Mouse (Mus musculus) E14TG2a.4 (cell line): ENCODE measurements at regions not wholly inside any gene's neighbourhood (a gene's known extent, or its start where the extent isn't known, plus 50 kb on each side); places are given as distances from the start of the nearest gene placed in this dataset.

Experiments
- H3K27me3 ChIP-seq: 2 replicates; pipeline ENCODE4 v1.6.1; 2014; ENCODE audit warnings: low read length, control low read depth; ENCODE audit not compliant: insufficient read depth
- H3K36me3 ChIP-seq: 2 replicates; pipeline ENCODE4 v1.6.1; 2014; ENCODE audit warnings: low read length, control low read depth; ENCODE audit not compliant: insufficient read depth
- H3K4me1 ChIP-seq: replicated peaks from 2 replicates; pipeline ENCODE4 v1.6.1; 2014; ENCODE audit warnings: low read depth, low read length, control low read depth
- H3K4me3 ChIP-seq: replicated peaks from 2 replicates; pipeline ENCODE4 v1.5.1; 2014; ENCODE audit warnings: mild to moderate bottlenecking, low read length
- H3K9me3 ChIP-seq: 2 replicates; pipeline ENCODE4 v1.6.1; 2014; ENCODE audit warnings: low read length, control low read depth
- CTCF ChIP-seq: conservative IDR thresholded peaks from 2 replicates; pipeline ENCODE4 v1.5.1; 2014; ENCODE audit warnings: low read length
- NANOG ChIP-seq: IDR thresholded peaks from 2 replicates; pipeline ENCODE4 v1.6.1; 2014; ENCODE audit warnings: borderline replicate concordance, low read length, mixed read lengths
- POU5F1 ChIP-seq: IDR thresholded peaks from 2 replicates; pipeline ENCODE4 v1.6.1; 2014; ENCODE audit warnings: low read length, borderline replicate concordance

- no peak overlapping the region for H3K4me3 ChIP-seq
- H3K36me3 ChIP-seq, result no peaks in the 10 kb centered on the region
- no peaks in the 10 kb centered on the region for H3K4me1 ChIP-seq
- H3K9me3 ChIP-seq, result no peaks in the 10 kb centered on the region
- TF ChIP-seq NANOG (no peak), POU5F1 (no peak), CTCF (no peak)
- H3K27me3 ChIP-seq, result peaks cover 3% of the 10 kb centered on the region
Observed at GRCm38 (mm10) chr13:72977213-72977612, 283.1 kb upstream of the Irx4 start.

DNA sequence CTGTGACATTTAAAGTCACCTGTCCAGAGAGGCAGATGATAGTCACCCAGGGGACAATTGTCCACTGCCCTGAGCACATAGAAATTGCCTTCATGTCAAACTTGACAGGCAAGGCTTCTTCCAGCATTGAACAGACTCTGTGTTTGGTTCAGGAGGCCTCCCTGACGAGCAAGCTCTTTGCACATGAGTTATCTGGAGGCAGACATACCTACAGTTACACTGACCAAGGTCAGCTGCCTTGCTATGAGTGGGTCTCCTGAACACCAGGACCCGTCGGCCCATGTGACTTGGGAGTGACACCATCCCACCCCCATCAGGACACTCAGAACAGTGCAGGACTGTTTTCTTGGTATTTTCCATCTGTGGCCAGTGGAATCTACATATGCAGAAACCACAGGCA lies 282.3 kb upstream of the Irx4 start:
- Histone ChIP-seq H3K9me3 (no peaks in the 10 kb centered on the region), H3K4me1 (no peaks in the 10 kb centered on the region), H3K4me3 (no peak overlapping the region), H3K27me3 (no peaks in the 10 kb centered on the region), H3K36me3 (no peaks in the 10 kb centered on the region)
- TF ChIP-seq NANOG (no peak), POU5F1 (no peak), CTCF (no peak)

DNA sequence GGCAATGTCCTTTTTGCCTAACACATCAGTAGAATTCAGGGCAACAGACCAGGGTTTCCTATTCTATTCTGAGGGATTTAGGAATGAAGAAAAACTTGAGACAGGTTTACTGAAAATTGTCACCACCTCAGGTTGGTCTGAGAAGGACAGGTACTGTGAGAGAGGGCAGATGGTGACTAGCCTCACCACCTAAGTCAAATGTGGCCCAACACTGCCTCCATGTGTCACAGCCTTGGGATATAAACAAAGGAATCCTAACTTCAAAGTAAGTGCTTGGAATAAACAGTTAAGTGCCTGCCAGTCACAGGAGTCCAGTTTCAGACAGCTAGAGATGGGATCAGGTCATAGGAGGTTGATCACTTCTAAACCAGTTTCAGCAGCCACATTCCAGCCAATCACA lies 281.3 kb upstream of the Irx4 start:
- TF ChIP-seq NANOG, result no peak
- no peak for TF ChIP-seq CTCF
- no peak for TF ChIP-seq POU5F1
- no peaks in the 10 kb centered on the region for H3K36me3 ChIP-seq
- H3K4me1 ChIP-seq, result no peaks in the 10 kb centered on the region
- no peak overlapping the region for H3K4me3 ChIP-seq
- no peaks in the 10 kb centered on the region; the same call in 1 of the 2 replicates for H3K27me3 ChIP-seq
- no peaks in the 10 kb centered on the region for H3K9me3 ChIP-seq

DNA sequence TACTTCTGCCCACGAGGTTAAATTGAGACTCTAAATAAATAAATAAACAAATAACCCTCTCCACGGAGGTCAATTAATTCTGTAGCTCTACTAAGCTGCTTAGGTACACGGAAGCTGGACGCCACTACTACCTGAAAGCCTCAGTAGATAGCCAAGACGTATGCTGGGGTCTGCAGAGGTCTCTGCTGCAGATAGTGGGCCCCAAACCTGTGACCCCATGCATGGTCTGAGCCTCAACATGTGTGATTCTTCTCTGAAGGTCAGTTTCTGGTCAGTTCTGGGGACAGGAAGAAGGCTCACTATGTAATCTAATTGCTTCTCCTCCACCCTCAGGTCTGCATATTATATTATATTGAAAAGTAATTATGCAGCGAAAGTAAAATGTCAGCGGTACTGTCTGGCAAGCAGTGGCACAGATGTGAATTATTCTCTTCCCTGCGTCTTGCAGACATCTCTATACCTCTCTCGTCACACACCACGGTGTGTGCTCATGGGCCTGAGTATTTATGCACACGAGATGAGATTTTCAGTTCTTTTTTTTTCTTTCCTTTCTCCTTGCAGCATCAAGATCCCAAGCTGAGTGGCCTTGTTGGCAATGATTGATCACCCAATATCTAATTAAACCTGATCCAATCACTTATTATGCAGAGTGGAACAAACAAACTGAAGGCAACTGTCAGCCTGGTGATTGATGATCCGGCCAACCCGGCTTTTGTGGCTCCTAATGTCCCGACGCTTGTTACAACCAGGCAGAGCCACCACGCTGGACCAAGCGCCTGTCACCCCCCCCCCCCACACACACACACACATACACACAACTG lies 267.5 kb upstream of the Irx4 start:
- Histone ChIP-seq H3K9me3 (no peaks in the 10 kb centered on the region), H3K4me3 (no peak overlapping the region), H3K27me3 (0 out of 2 replicates have a peak, but pooled peaks cover 5% of the 10 kb centered on the region), H3K4me1 (no peaks in the 10 kb centered on the region), H3K36me3 (no peaks in the 10 kb centered on the region)
- TF ChIP-seq NANOG (no peak), POU5F1 (no peak), CTCF (no peak)

- Histone ChIP-seq H3K4me3 (no peak overlapping the region), H3K9me3 (no peaks in the 10 kb centered on the region), H3K4me1 (no peaks in the 10 kb centered on the region), H3K27me3 (0 out of 2 replicates have a peak, but pooled peaks cover 5% of the 10 kb centered on the region), H3K36me3 (no peaks in the 10 kb centered on the region)
- no peak for TF ChIP-seq CTCF
- no peak for TF ChIP-seq NANOG
- TF ChIP-seq POU5F1, result no peak
Observed at GRCm38 (mm10) chr13:72993410-72993858, 266.8 kb upstream of the Irx4 start.

DNA sequence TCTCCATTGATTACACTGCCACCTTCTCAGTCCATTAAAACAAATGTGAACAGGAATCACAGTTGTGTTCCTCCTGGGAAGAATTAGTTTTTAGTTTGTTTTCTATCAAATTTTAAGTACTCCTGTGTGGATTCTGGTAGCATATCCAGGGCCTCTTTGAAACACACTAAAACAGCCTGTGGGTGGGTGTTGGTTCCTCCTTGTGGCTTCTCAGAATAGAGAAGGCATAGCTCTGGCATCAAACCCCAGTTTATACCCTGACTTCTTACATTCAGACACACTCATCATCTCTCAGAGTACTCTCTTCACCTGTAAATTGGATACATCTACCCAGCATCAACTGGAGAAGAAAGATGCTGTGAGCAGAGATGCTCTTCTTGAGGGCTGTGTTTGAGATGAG lies 265.7 kb upstream of the Irx4 start:
- Histone ChIP-seq H3K36me3 (no peaks in the 10 kb centered on the region), H3K4me3 (no peak overlapping the region), H3K27me3 (0 out of 2 replicates have a peak, but pooled peaks cover 5% of the 10 kb centered on the region), H3K4me1 (no peaks in the 10 kb centered on the region), H3K9me3 (no peaks in the 10 kb centered on the region)
- TF ChIP-seq CTCF, result no peak
- no peak for TF ChIP-seq NANOG
- no peak for TF ChIP-seq POU5F1

DNA sequence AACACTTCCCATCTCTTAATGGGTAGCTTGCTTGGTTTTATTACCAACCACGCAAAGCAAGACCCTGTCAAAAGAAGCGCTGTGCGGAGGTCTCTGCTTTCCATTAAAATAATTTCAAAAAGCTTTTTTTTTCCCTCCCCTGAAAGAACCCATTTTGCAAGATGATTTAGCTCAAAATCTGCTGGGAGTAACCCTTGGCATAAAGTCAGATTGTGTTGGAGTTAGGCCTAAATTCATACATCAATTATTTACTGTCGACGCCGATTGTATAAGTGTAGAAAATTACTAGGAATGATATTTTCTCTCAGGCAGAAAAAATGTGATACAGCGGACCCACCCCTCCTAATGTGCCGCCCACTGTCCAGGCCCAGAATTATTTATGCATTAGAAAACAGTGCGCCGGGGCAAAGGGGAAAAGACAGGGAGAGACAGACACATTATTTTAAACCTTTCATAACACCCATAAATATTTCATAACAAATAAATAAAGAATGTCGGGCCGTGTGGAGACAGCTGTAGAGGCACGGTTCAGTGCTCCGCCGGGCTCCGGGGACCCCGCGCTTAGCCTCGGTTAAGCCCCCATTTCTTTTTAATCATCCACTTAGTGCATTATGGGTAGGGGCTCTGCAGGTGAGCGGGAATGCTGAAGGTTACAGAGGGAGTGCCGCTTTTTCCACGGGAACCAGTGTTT lies 251.3 kb upstream of the Irx4 start:
- TF ChIP-seq NANOG (no peak), CTCF (no peak), POU5F1 (no peak)
- H3K9me3 ChIP-seq, result no peaks in the 10 kb centered on the region
- H3K4me1 ChIP-seq, result peaks cover 9% of the 10 kb centered on the region
- 0 out of 2 replicates have a peak overlapping the region, but pooled peaks have one; percentile 13 for H3K4me3 ChIP-seq
- peaks cover 8% of the 10 kb centered on the region for H3K27me3 ChIP-seq
- no peaks in the 10 kb centered on the region for H3K36me3 ChIP-seq
